Mouse (Mus musculus) forebrain, embryonic 16.5 days (tissue): Measurements from ENCODE around the gene Prmt2. TPM values are rescaled to one million over a fixed set of nuclear protein-coding genes. Genes with fewer than 3 reads are reported as not detected.

Experiments used
- ATAC-seq: fragments of 200-750 bp; cut with Nextera tagmentation; 2 replicates; pipeline ENCODE4 v1.8.0; 2017; ENCODE audit warnings: mild to moderate bottlenecking, moderate library complexity
- H3K27ac ChIP-seq: fragments of 300-500 bp; sonication (generic); 2 replicates; pipeline ENCODE4 v1.5.1; 2014; ENCODE audit warnings: low read length, control low read depth
- H3K27me3 ChIP-seq: fragments of 300-500 bp; sonication (generic); replicated peaks from 2 replicates; pipeline ENCODE4 v1.6.1; 2014; ENCODE audit warnings: low read length; ENCODE audit not compliant: control insufficient read depth, insufficient read depth
- H3K36me3 ChIP-seq: fragments of 300-500 bp; sonication (generic); 2 replicates; pipeline ENCODE4 v1.6.1; 2014; ENCODE audit not compliant: control insufficient read depth, insufficient read depth
- H3K4me1 ChIP-seq: fragments of 300-500 bp; sonication (generic); replicated peaks from 2 replicates; pipeline ENCODE4 v1.6.1; 2014; ENCODE audit warnings: low read length; ENCODE audit not compliant: control insufficient read depth, insufficient read depth
- H3K4me2 ChIP-seq: fragments of 300-500 bp; sonication (generic); 2 replicates; pipeline ENCODE4 v1.6.1; 2014; ENCODE audit warnings: mild to moderate bottlenecking, low read length, control low read depth
- H3K4me3 ChIP-seq: fragments of 300-500 bp; sonication (generic); replicated peaks from 2 replicates; pipeline ENCODE4 v1.5.1; 2014; ENCODE audit warnings: mild to moderate bottlenecking, low read length, control low read depth
- H3K9ac ChIP-seq: fragments of 300-500 bp; sonication (generic); replicated peaks from 2 replicates; pipeline ENCODE4 v1.6.1; 2014; ENCODE audit warnings: low read depth, low read length, control low read depth
- H3K9me3 ChIP-seq: fragments of 300-500 bp; sonication (generic); 2 replicates; pipeline ENCODE4 v1.6.1; 2016; ENCODE audit warnings: low read length; ENCODE audit not compliant: control insufficient read depth
- WGBS: fragments of 180-500 bp; shearing (Covaris S2); extraction: QIAGEN DNeasy Blood & Tissue Kit; methylation state at CpG from one replicate; pipeline ENCODE4 v1.1.7; 2014; 5-methylcytosine and 5-hydroxymethylcytosine counted together
- polyA plus RNA-seq: library from polyadenylated mRNA; unstranded; fragments of >200 nt; fragmentation: Nextera tagmentation; extraction: Ambion mirVana; gene quantifications from 2 replicates; pipeline ENCODE4 v1.2.1, GENCODE M21; 2015

Gene Prmt2
- polyA plus RNA-seq, 1 experiment from 2014 or later = 309 TPM

DNA sequence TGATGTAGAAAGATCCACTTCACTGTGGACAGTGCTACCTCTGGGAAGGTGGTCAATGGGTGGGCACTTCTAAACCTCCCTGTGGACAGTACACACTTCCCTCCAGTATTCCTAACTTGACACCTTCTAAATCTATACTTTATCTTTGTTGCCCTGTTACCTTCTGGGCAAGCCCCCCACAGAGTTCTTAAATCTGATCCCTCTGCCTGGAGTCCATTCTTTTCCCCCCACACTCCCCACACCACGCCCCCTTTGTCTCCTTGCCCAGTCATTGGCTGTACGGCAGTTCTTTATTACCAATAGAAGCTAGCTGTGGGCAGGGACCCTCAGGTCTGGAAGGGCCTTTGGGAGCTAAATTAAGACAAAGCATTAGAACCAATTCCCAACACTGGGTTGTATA lies 7.4 kb upstream of the Prmt2 start:
- Histone ChIP-seq H3K4me3 (no peak overlapping the region), H3K4me2 (no peak overlapping the region), H3K36me3 (no peaks in the 10 kb centered on the region), H3K4me1 (no peaks in the 10 kb centered on the region), H3K27me3 (no peaks in the 10 kb centered on the region), H3K9me3 (no peaks in the 10 kb centered on the region), H3K27ac (no peak overlapping the region), H3K9ac (no peak overlapping the region)
- WGBS = 60% methylated on average over 2 of the region's 2 CpGs
- no peak for ATAC-seq

DNA sequence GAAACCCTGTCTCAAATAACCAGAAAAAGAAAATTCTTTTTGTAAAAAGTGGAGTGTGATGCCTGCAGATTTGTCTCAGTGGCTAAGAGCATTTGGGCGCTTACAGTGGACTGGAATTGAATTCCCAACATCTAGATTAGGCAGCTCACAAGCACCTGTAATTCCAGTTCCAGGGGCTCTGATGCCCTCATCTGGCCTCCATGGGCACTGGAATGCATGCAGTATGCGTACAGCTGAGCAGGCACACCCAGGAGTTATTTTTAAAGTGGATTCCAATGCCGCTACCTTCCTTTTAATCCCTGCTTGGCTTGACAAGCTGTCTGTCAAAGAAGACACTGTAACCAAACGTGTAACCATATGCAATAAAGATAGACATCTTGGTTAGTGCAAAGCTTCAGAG lies 1.7 kb upstream of the Prmt2 start:
- H3K36me3 ChIP-seq = no peaks in the 10 kb centered on the region; the same call in 1 of the 2 replicates
- H3K27ac ChIP-seq = no peak overlapping the region
- no peak overlapping the region for H3K9ac ChIP-seq
- H3K4me3 ChIP-seq = no peak overlapping the region
- no peak for ATAC-seq
- WGBS = 83% methylated on average over 4 of the region's 4 CpGs
- no peaks in the 10 kb centered on the region for H3K27me3 ChIP-seq
- H3K4me2 ChIP-seq = no peak overlapping the region
- H3K4me1 ChIP-seq = peaks cover 17% of the 10 kb centered on the region
- no peaks in the 10 kb centered on the region for H3K9me3 ChIP-seq

DNA sequence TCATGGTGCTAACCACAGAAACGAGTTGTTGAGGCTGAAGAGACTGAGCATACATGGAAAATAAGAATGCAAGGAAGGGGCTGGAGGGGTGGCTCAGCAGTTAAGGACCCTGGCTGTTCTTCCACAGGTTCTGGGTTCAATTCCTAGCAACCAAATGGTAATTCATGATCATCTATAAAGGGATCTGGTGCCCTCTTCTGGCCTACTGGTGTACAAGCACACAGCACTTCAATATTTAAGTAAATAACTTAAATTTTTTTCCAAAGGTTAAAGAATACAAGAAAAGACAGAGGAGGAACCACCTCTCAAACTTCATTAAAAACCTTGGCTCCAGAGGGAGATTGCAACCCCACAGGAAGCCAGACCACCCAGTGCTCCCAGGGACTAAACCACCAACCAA lies 8.0 kb downstream of the Prmt2 start:
- WGBS = 78% methylated on average over 1 of the region's 1 CpGs
- no peaks in the 10 kb centered on the region for H3K27me3 ChIP-seq
- no peak overlapping the region for H3K4me2 ChIP-seq
- H3K9ac ChIP-seq = no peak overlapping the region
- H3K4me1 ChIP-seq = no peaks in the 10 kb centered on the region
- 0 out of 2 replicates have a peak, but pooled peaks cover 4% of the 10 kb centered on the region for H3K36me3 ChIP-seq
- H3K9me3 ChIP-seq = no peaks in the 10 kb centered on the region
- no peak overlapping the region for H3K27ac ChIP-seq
- ATAC-seq = no peak
- no peak overlapping the region for H3K4me3 ChIP-seq

DNA sequence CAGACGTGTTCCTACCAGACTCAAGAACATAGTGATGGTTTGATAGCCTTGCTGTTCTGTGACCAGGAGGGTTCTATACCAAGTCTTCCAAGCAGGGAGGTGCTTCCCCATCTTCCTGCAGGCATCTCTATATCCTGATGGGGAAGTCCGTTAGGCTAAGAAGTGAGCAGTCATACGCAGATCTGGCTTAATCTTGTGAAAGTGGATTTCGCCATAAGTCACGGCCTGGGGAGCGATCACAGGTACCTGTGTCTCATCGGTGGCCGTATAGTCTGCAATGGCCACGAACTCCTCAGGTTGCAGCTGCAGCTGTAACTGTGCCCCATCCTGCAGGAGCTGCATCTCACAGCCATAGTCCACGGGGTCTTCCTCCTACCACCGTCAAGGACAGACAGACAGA lies 11.7 kb downstream of the Prmt2 start:
- H3K9ac ChIP-seq = no peak overlapping the region
- no peaks in the 10 kb centered on the region for H3K27me3 ChIP-seq
- no peaks in the 10 kb centered on the region for H3K9me3 ChIP-seq
- H3K4me2 ChIP-seq = no peak overlapping the region
- no peak overlapping the region for H3K27ac ChIP-seq
- H3K4me1 ChIP-seq = no peaks in the 10 kb centered on the region
- H3K4me3 ChIP-seq = no peak overlapping the region
- 95% methylated on average over 11 of the region's 11 CpGs for WGBS
- no peak for ATAC-seq
- peaks cover 22% of the 10 kb centered on the region for H3K36me3 ChIP-seq

DNA sequence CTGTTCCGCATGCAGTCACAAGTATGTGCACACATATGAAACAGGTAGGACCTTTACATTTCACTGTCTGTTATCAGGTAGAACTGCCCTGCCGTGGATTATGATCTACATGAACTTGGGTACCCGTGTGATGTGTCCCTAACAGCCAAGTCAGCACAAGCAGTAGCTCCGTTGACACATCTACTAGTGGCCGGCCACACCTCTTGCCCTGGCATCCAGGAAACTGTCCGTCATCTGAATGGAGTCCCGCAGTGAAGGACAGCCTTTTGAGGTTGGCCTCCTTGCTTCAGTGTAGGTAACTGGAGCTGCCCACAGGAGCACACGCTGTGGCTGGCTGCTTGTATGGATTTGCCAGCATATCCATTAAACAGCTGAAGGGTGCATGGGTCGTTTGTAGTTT lies 19.4 kb downstream of the Prmt2 start:
- no peak overlapping the region for H3K9ac ChIP-seq

DNA sequence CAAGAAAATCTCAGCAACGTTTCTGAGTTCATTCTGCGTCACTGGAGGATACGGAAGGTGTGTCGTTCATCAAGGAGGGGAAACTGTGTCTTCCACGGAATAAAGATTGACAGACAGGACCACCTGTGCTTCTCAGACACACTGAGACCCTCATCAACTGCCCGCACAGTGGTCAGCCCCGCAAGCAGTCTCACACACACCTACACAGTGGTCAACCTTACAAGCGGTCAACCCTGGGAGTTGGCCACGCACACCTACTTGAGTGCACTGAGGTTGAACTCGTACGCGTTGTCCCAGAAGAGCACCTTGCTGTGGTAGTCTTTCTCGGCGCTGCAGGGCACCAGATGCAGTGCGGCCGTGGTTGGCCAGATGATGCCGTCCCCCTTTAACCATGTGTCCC lies 20.6 kb downstream of the Prmt2 start:
- Histone ChIP-seq H3K27ac (no peak overlapping the region), H3K4me2 (no peak overlapping the region), H3K4me3 (no peak overlapping the region), H3K9me3 (0 out of 2 replicates have a peak, but pooled peaks cover 5% of the 10 kb centered on the region), H3K9ac (no peak overlapping the region), H3K27me3 (no peaks in the 10 kb centered on the region), H3K36me3 (peaks cover 63% of the 10 kb centered on the region), H3K4me1 (no peaks in the 10 kb centered on the region)
- WGBS = 97% methylated on average over 17 of the region's 17 CpGs
- ATAC-seq = no peak

More for the DNA sequence above, 19.4 kb downstream of the Prmt2 start:
- H3K4me3 ChIP-seq = no peak overlapping the region
- no peak overlapping the region for H3K27ac ChIP-seq
- no peaks in the 10 kb centered on the region for H3K27me3 ChIP-seq
- H3K4me2 ChIP-seq = no peak overlapping the region
- peaks cover 70% of the 10 kb centered on the region for H3K36me3 ChIP-seq
- no peak for ATAC-seq
- WGBS = 91% methylated on average over 9 of the region's 9 CpGs
- no peaks in the 10 kb centered on the region for H3K4me1 ChIP-seq
- 0 out of 2 replicates have a peak, but pooled peaks cover 5% of the 10 kb centered on the region for H3K9me3 ChIP-seq

DNA sequence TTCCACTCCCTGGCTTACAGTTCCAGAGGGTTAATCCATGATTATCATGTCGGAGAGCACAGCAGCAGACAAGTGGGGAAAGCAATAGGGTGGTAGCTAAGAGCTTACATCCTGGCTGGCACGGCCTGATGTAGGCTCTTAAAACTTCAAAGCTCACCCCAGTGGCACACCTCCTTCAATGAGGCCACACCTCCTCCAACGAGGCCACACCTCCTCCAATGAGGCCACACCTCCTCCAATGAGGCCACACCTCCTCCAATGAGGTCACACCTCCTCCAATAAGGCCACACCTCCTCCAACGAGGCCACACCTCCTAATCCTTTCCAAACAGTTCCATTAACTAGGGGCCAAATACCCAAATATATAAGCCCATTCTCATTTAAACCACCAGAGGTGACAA lies 23.5 kb downstream of the Prmt2 start:
- WGBS = 89% methylated on average over 4 of the region's 4 CpGs
- H3K9ac ChIP-seq = no peak overlapping the region
- H3K9me3 ChIP-seq = 0 out of 2 replicates have a peak, but pooled peaks cover 5% of the 10 kb centered on the region
- H3K4me1 ChIP-seq = no peaks in the 10 kb centered on the region
- H3K4me3 ChIP-seq = no peak overlapping the region
- ATAC-seq = no peak
- peaks cover 46% of the 10 kb centered on the region for H3K36me3 ChIP-seq
- H3K27me3 ChIP-seq = no peaks in the 10 kb centered on the region
- H3K4me2 ChIP-seq = no peak overlapping the region
- H3K27ac ChIP-seq = no peak overlapping the region

DNA sequence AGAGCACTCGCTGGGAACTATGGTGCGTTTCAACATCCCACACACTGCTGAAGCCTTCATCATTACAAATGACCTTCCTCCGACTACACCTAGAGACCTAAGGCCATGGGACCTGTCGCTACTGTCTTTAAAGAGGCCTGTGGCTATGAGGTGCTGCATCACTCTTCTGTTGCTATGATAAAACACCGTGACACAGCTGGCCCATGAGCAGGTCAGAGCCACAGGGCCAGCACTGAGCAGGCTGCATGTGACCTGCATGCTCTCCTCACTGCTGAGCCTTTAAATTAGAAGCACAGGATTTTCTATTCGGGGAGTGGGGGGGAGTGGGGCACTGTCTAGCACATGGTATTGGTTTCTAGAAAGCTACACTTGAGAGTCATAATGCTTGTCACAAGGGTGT lies 25.5 kb downstream of the Prmt2 start:
- 98% methylated on average over 6 of the region's 6 CpGs for WGBS
- Histone ChIP-seq H3K9ac (no peak overlapping the region), H3K36me3 (peaks cover 44% of the 10 kb centered on the region), H3K4me3 (no peak overlapping the region), H3K9me3 (0 out of 2 replicates have a peak, but pooled peaks cover 5% of the 10 kb centered on the region), H3K4me1 (no peaks in the 10 kb centered on the region), H3K27me3 (no peaks in the 10 kb centered on the region), H3K27ac (no peak overlapping the region), H3K4me2 (no peak overlapping the region)
- ATAC-seq = no peak

DNA sequence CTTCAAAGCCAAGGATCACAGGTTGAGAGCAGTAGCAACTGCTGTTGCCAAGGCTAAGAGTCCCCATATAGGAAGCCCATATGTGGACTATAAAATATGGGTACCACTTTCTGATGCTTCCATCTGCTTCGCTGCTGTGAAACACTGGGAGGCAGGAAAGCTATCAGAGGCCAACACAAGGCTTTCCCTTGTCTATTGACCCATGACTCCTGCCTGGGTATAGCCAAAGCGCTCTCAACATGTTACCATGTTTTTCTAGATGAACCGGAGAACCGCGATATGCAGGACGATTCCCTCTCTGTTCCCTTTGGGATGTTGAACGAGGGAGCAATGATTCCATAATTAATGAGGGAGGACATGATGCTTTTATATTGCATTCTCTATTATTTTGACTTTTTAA lies 26.9 kb downstream of the Prmt2 start:
- ATAC-seq = no peak
- Histone ChIP-seq H3K4me3 (no peak overlapping the region), H3K4me1 (no peaks in the 10 kb centered on the region), H3K36me3 (peaks cover 35% of the 10 kb centered on the region), H3K4me2 (no peak overlapping the region), H3K27ac (no peak overlapping the region), H3K9ac (no peak overlapping the region), H3K9me3 (0 out of 2 replicates have a peak, but pooled peaks cover 5% of the 10 kb centered on the region), H3K27me3 (no peaks in the 10 kb centered on the region)
- 96% methylated on average over 7 of the region's 7 CpGs for WGBS

DNA sequence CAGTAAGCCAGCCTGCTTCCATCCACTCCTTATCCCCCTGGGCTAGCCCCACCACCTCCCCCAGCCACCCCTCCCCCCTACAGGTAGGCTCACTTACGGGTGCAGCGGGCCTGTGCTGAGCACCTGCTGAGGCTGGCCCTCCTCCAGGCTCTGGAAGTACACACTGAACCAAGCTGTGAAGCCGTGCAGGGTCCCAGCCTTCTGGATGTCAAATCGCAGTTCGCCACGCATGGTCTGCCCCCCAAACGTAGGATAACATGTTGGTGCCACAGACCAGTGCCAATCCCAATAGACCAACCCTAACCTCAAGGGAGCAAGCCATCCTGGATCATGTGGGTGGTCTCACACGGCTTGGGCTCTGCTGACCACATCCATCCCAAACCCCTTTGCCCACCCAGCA lies 28.4 kb downstream of the Prmt2 start:
- H3K4me1 ChIP-seq = no peaks in the 10 kb centered on the region
- WGBS = 84% methylated on average over 8 of the region's 8 CpGs

More for the DNA sequence above, 28.4 kb downstream of the Prmt2 start:
- H3K4me3 ChIP-seq = no peak overlapping the region
- H3K9me3 ChIP-seq = no peaks in the 10 kb centered on the region
- no peak overlapping the region for H3K9ac ChIP-seq
- H3K27me3 ChIP-seq = no peaks in the 10 kb centered on the region
- no peak overlapping the region for H3K4me2 ChIP-seq
- no peak for ATAC-seq
- H3K27ac ChIP-seq = no peak overlapping the region
- peaks cover 20% of the 10 kb centered on the region for H3K36me3 ChIP-seq
